Mouse (Mus musculus): ENCODE data around the gene Lpxn. TPM values are rescaled to one million over a fixed set of nuclear protein-coding genes. Genes with fewer than 3 reads are reported as not detected.

Lpxn gene
- 2.3 and 2.5 TPM in 2 replicates for polyA plus RNA-seq (2012; rRNA removed)

DNA sequence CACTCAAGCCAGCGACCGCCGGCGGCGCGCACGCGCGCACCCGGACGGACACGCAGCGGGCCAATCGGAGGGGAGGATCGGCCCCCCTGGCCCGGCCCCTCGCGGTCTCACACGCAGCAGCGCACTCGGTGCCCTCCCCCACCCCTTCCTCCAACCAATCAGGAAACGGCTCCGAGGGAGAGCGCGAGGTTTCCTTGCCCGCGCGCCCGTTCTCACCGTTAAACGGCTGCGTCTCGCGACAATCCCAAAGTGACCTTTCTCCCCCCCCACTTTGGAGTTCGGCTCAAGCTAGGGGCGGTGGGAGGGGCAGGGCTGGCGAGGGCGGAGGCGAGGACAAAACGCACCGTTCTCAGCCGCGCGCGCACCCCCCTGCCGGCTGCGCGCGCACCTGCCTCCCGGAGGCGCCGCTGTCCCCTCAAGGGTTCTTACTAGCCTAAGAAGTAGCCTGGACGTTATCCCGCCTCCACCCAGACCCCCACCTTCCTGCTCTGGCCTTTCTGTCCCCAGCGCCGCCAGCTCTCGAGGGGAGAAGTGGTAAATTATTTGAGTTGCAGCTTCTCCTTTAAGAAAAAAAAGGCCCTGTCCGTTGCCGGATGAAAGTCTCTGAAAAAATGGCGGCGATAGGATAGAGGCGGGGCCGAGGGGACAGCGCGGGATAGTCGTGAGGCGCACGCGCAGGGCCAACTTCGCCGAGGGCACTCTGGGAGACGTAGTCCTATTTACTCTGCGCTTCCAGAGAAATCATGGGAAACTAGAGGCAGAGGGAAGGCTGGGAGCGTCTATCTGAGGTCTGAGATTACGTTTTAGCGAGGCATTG, at the start of gene Lpxn, which contains the start of gene Zfp91:
Gene Lpxn, plus strand, starts transcription at position 683 of the 817 bp plus-strand sequence.
Gene Zfp91, minus strand, starts transcription at position 616 of the 817 bp plus-strand sequence.

DNA sequence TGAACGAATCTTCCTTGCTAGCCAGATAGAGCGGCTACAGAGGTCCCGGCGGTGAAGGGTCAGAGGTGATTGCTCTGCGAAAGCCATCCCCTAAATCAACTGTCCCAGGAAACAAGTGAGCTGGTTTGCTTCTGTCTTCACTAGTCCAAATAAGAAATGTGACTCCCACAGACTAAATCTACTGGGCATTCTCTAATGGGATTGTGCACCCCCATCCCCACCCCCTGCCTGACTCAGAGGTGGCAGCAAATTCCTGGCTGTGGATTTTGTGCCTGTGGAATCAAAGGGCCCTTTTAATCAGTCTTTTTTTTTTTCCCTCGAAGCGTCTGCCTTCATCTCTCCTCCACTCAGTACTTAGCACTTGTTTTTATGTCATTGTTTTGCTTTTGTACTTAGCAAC, 30.7 kb upstream of the Lpxn start, which contains the start of gene Cntf:
Gene Cntf, minus strand, starts transcription at position 325 of the 400 bp plus-strand sequence.

DNA sequence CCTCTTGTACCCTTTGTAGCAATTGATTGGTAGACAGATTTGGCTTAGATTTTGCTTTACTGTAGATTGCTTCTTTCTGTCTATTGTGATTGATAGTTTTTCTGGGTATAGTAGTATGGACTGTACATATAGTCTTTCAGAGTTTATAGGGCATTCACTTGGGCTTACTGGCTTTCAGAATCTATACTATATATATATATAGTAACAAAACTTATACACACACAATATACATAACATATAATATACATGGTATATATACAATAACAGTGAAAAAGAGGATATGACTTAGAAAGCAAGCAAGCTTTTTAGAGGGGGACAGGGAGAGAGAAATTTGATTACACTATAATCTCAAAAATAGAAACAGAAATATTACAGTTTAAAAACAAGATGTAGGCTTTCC, 50.4 kb downstream of the Lpxn start, which contains the start of gene Gm5244:
Gene Gm5244, plus strand, starts transcription at position 301 of the 400 bp plus-strand sequence.

DNA sequence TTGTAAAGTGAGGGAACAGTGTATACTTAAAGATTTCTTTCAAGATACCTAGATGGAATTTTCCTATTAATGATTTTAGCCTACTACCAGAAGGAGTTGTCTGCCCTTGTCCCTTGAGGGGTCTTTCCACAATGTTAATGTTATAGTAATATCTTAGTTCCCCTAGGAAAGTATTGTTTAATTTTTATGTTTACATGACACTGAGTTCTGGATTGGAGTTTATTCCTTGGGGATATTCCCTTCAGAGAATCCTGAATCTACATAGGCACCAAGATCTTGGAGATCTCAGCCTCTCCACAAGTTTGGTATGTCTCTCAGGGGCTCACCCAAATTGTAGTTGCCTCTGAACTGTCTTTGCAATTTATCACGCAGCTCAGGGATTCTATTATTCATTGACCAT, 61.0 kb downstream of the Lpxn start, which contains the start of gene Olfr1444:
Gene Olfr1444, plus strand, starts transcription at position 301 of the 400 bp plus-strand sequence.

Other genes starting within 250 kb of the Lpxn start
- gene Gm4952, start 196.2 kb upstream of the Lpxn start, polyA plus RNA-seq (2012; rRNA removed): 0.06 TPM in 1 of 2 replicates, not detected in the other
- not detected in 2 replicates for gene Glyat, start 162.9 kb upstream of the Lpxn start, polyA plus RNA-seq (2012; rRNA removed)
- gene Olfr1442, start 125.8 kb upstream of the Lpxn start, polyA plus RNA-seq (2012; rRNA removed): not detected in 2 replicates
- gene Olfr1443, start 118.1 kb upstream of the Lpxn start, polyA plus RNA-seq (2012; rRNA removed): not detected in 2 replicates
- 0.10 TPM in 1 of 2 replicates, not detected in the other for gene Keg1, start 100.4 kb upstream of the Lpxn start, polyA plus RNA-seq (2012; rRNA removed)
- 0.27 TPM in 1 of 2 replicates, not detected in the other for gene Cntf, start 30.6 kb upstream of the Lpxn start, polyA plus RNA-seq (2012; rRNA removed)
- gene Zfp91, start 67 bp upstream of the Lpxn start, polyA plus RNA-seq (2012; rRNA removed): 11.1 and 11.5 TPM in 2 replicates
- gene Gm5244, start 50.5 kb downstream of the Lpxn start, polyA plus RNA-seq (2012; rRNA removed): not detected in 2 replicates
- not detected in 2 replicates for gene Olfr1444, start 61.1 kb downstream of the Lpxn start, polyA plus RNA-seq (2012; rRNA removed)
- gene Olfr1445, start 87.7 kb downstream of the Lpxn start, polyA plus RNA-seq (2012; rRNA removed): not detected in 2 replicates
- gene Olfr1446, start 97.3 kb downstream of the Lpxn start, polyA plus RNA-seq (2012; rRNA removed): not detected in 2 replicates
- gene Olfr1447, start 107.5 kb downstream of the Lpxn start, polyA plus RNA-seq (2012; rRNA removed): not detected in 2 replicates
- gene Olfr1448, start 128.2 kb downstream of the Lpxn start, polyA plus RNA-seq (2012; rRNA removed): not detected in 2 replicates
- not detected in 2 replicates for gene Olfr1449, start 134.6 kb downstream of the Lpxn start, polyA plus RNA-seq (2012; rRNA removed)
- not detected in 2 replicates for gene Olfr1450, start 154.1 kb downstream of the Lpxn start, polyA plus RNA-seq (2012; rRNA removed)
- gene Olfr1451, start 198.8 kb downstream of the Lpxn start, polyA plus RNA-seq (2012; rRNA removed): not detected in 2 replicates
- not detected in 2 replicates for gene Olfr1453, start 232.1 kb downstream of the Lpxn start, polyA plus RNA-seq (2012; rRNA removed)